Mouse (Mus musculus) testis, adult 2 months (tissue): ENCODE results near the gene 2010300C02Rik. TPM values are rescaled to one million over a fixed set of nuclear protein-coding genes. Genes with fewer than 3 reads are reported as not detected.

Experiments
- H3K27ac ChIP-seq: fragments of 200-500 bp; 2 replicates; pipeline ENCODE4 v1.5.1; 2012; ENCODE audit warnings: low read depth, low read length; ENCODE audit not compliant: control insufficient read depth, insufficient read depth
- H3K27me3 ChIP-seq: fragments of 200-500 bp; 2 replicates; pipeline ENCODE4 v1.6.1; 2012; ENCODE audit warnings: mild to moderate bottlenecking, low read length, moderate library complexity; ENCODE audit not compliant: control insufficient read depth, insufficient read depth
- H3K36me3 ChIP-seq: fragments of 200-500 bp; 2 replicates; pipeline ENCODE4 v1.6.1; 2012; ENCODE audit warnings: mild to moderate bottlenecking, low read length; ENCODE audit not compliant: control insufficient read depth, insufficient read depth
- H3K4me1 ChIP-seq: fragments of 200-500 bp; 2 replicates; pipeline ENCODE4 v1.6.1; 2012; ENCODE audit warnings: low read length; ENCODE audit not compliant: control insufficient read depth, insufficient read depth
- H3K4me3 ChIP-seq: fragments of 200-500 bp; 2 replicates; pipeline ENCODE4 v1.5.1; 2012; ENCODE audit warnings: low read depth, mild to moderate bottlenecking, low read length, moderate library complexity, mixed read lengths; ENCODE audit not compliant: control insufficient read depth
- CTCF ChIP-seq: fragments of 200-500 bp; IDR thresholded peaks from 2 replicates; pipeline ENCODE4 v1.5.1; 2012; ENCODE audit warnings: low read depth, mild to moderate bottlenecking, inconsistent platforms, low read length, moderate library complexity; ENCODE audit not compliant: control insufficient read depth, insufficient read depth, insufficient replicate concordance
- POLR2A ChIP-seq: fragments of 200-500 bp; IDR thresholded peaks from 2 replicates; pipeline ENCODE4 v1.6.1; 2012; ENCODE audit warnings: low read depth, mild to moderate bottlenecking, inconsistent platforms, low read length, moderate library complexity; ENCODE audit not compliant: control insufficient read depth
- polyA plus RNA-seq: library from polyadenylated mRNA; depleted of rRNA; stranded (reverse); fragments of >200 nt; gene quantifications from 2 replicates; pipeline ENCODE4 v1.2.3, GENCODE M21; 2012

Gene 2010300C02Rik
- polyA plus RNA-seq, 1 experiment = 2.2 TPM

DNA sequence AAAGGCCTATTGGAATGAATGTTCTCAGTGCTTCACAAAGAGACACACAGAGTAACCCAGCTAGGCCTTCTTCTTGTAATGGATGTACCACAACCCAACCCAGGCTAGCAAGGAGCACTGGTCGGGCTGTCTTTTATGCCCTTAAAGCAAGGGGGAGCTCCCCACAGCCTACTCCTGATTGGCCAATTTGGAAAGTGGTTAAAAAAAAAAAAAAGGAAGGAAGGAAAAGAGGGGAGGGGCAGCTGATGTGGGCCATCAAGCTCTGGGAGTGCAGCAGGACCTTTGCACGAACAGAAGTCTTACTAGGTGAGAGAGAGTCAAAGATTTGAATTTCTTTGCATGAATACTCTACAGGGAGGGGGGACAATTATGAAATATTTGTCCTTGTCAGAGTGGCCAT is 19.0 kb upstream of the 2010300C02Rik start:
- TF ChIP-seq POLR2A = no peak
- TF ChIP-seq CTCF = no peak
- Histone ChIP-seq H3K27ac (no peak overlapping the region), H3K4me1 (no peaks in the 10 kb centered on the region)

DNA sequence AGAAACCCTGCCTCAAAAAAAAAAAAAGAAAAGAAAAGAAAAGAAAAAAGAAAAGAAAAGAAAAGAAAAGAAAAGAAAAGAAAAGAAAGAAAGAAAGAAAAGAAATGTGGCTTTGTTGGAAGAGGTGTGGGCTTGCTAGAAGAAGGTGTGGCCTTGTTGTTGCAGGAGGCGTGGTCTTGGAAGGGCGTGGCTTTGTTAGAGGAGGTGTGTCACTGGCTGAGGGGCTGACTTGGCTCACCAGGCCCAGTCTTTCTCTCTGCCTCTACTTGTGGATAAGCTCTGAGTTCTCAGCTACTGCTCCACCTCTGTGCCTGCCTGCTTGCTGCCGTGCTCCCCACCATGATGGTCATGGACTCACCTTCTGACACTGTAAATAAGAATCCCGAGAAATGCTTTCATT is 17.2 kb upstream of the 2010300C02Rik start:
- no peak overlapping the region for H3K27ac ChIP-seq
- no peak overlapping the region for H3K4me3 ChIP-seq
- H3K27me3 ChIP-seq = no peaks in the 10 kb centered on the region
- no peaks in the 10 kb centered on the region for H3K4me1 ChIP-seq
- no peaks in the 10 kb centered on the region for H3K36me3 ChIP-seq
- no peak for TF ChIP-seq CTCF
- no peak for TF ChIP-seq POLR2A

More for the DNA sequence above, 19.0 kb upstream of the 2010300C02Rik start:
- Histone ChIP-seq H3K4me3 (no peak overlapping the region), H3K36me3 (no peaks in the 10 kb centered on the region), H3K27me3 (no peaks in the 10 kb centered on the region)

DNA sequence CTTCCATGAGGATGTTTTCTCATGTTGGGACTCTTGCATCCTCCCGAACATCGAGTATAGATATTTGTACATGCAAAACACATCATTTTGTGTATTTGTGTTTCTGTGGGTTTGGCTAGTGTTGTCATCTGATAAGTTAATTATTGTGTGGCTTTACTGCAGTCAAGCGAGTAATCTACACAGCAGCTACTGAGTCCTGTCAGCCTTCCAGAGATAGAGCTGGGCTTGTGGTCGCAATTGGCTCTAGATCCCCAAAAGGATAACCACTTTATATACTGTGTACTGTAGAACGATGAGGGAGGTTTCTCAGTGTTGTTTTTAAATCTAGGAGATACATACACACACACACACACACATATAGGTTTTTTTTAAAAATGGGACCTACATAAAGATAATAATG is 16.0 kb upstream of the 2010300C02Rik start:
- TF ChIP-seq CTCF (no peak), POLR2A (no peak)
- Histone ChIP-seq H3K4me1 (no peaks in the 10 kb centered on the region), H3K27me3 (no peaks in the 10 kb centered on the region), H3K36me3 (no peaks in the 10 kb centered on the region), H3K27ac (no peak overlapping the region), H3K4me3 (no peak overlapping the region)

DNA sequence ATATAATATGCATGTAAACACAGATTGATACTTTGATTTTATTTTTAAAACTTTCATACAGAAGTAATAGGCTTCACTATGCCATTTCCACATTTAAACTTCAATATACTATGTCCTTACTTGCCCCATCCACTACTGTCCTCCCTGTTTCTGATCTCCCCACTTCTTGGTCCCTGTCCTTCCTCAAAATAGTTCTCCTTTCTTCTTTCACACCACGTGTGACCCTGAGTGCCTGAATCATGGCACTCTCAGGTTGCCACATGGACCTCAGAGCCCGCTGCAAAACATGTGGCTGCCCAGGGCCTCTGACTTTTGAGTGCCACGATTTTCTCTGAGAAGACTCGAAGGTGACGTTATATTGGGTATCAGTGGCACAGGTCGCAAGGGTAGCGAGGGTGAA is 15.0 kb upstream of the 2010300C02Rik start:
- no peak for TF ChIP-seq CTCF
- TF ChIP-seq POLR2A = no peak
- Histone ChIP-seq H3K36me3 (no peaks in the 10 kb centered on the region), H3K4me3 (no peak overlapping the region), H3K27me3 (no peaks in the 10 kb centered on the region), H3K27ac (no peak overlapping the region), H3K4me1 (no peaks in the 10 kb centered on the region)

DNA sequence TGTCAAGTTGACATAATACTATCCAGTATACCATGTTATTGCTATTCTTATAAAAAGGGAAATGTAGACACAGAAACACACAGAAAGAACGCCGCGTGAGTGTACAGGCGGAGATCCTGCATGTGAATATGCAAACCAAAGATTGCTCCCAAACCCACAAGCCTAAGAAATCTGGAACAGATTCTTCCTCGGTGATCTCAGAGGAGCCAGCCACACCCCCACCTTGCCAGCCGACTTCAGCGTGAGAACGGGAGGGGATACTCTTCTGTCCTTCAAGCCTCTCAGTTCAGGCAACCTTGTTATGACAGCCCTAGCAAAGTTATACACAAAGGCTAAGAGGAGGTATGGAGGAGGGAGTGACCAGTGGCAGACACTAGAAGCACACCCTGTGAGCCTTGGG is 9.5 kb upstream of the 2010300C02Rik start:
- no peaks in the 10 kb centered on the region for H3K36me3 ChIP-seq
- H3K27me3 ChIP-seq = no peaks in the 10 kb centered on the region
- H3K4me3 ChIP-seq = no peak overlapping the region
- H3K4me1 ChIP-seq = peaks cover 3% of the 10 kb centered on the region; the same call in 1 of the 2 replicates
- no peak for TF ChIP-seq CTCF
- TF ChIP-seq POLR2A = no peak
- H3K27ac ChIP-seq = no peak overlapping the region

DNA sequence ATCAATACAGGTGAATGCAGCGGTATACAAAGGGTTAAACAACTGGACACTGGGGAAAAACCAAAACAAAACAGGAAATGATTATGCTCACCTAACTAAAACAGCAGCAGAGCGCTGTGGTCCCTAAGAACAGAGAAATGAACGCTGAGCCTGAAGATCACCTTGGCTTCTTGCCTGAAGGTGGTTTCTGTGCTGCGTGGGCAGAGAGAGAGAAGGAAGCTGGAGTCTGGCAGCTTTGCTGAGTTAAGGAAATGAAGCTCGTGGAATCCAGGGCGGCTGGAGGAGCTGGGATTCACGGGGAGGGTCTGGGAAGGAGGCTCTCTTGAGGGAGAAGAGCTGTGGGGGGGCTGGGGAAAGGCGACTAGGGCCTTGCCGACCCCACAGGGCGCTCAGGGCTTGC is 8.2 kb upstream of the 2010300C02Rik start:
- Histone ChIP-seq H3K4me1 (peaks cover 3% of the 10 kb centered on the region; the same call in 1 of the 2 replicates), H3K4me3 (no peak overlapping the region)
- TF ChIP-seq CTCF = no peak
- TF ChIP-seq POLR2A = no peak

DNA sequence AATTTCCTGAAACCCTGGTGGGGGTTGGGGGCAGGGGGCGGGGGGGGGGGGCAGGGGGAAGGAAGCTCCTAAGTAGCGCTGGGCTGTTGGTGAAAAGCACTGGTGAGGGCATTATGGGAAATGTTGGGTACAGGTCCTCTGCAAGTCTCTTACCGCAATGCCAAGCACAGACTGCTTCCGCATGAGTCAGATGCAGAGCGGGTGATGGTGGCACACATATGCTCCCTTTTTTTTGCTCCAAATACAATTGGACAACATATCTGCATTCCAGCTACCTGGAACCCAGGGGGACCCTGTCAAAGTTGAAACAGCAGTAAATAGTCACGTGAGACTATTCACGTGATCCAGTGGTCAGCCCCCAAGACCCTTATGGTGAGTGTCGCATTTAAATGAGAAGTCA is 7.3 kb upstream of the 2010300C02Rik start:
- H3K27ac ChIP-seq = no peak overlapping the region
- peaks cover 3% of the 10 kb centered on the region; the same call in 1 of the 2 replicates for H3K4me1 ChIP-seq
- no peaks in the 10 kb centered on the region for H3K36me3 ChIP-seq
- TF ChIP-seq CTCF = no peak
- TF ChIP-seq POLR2A = no peak
- H3K27me3 ChIP-seq = no peaks in the 10 kb centered on the region
- no peak overlapping the region for H3K4me3 ChIP-seq

More for the DNA sequence above, 8.2 kb upstream of the 2010300C02Rik start:
- Histone ChIP-seq H3K36me3 (no peaks in the 10 kb centered on the region), H3K27me3 (no peaks in the 10 kb centered on the region), H3K27ac (no peak overlapping the region)

DNA sequence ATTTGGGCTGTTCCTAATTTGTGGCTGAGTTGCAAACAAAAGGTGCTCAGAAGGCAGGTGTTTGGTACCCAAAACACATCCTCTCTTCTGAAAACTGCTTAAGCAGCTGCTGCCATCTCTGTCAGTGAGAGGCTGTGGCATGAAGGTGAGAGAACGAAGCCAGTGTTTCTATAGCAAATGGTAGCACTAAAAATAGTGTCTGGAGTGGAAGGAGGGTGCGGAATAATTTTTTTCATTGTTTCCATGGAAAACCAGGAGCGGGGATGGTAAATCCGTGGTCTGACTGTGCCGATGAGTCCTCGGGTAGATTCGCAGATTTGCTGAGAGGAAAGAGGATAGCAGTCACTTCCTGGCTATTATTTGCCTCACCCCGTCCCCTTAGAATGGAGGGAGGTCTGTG is 6.5 kb upstream of the 2010300C02Rik start:
- Histone ChIP-seq H3K36me3 (no peaks in the 10 kb centered on the region), H3K27me3 (no peaks in the 10 kb centered on the region), H3K27ac (no peak overlapping the region), H3K4me3 (no peak overlapping the region), H3K4me1 (peaks cover 3% of the 10 kb centered on the region; the same call in 1 of the 2 replicates)
- TF ChIP-seq CTCF (no peak), POLR2A (no peak)
